Mouse (Mus musculus) bone marrow, adult 2 months (tissue): ENCODE results near the gene Olfr844. TPM values are rescaled to one million over a fixed set of nuclear protein-coding genes. Genes with fewer than 3 reads are reported as not detected.

Source experiments
- H3K27ac ChIP-seq: fragments of 200-500 bp; 2 replicates; pipeline ENCODE4 v1.5.1; 2012; ENCODE audit warnings: low read depth, mild to moderate bottlenecking, control low read depth, inconsistent platforms, low read length; ENCODE audit not compliant: control insufficient read depth, poor library complexity, insufficient read depth
- H3K4me1 ChIP-seq: fragments of 200-500 bp; 2 replicates; pipeline ENCODE4 v1.6.1; 2011; ENCODE audit warnings: low read length; ENCODE audit not compliant: control insufficient read depth, insufficient read depth
- H3K4me3 ChIP-seq: fragments of 200-500 bp; replicated peaks from 2 replicates; pipeline ENCODE3; 2011; ENCODE audit warnings: mild to moderate bottlenecking, low read depth, low read length, control low read depth; ENCODE audit not compliant: control insufficient read depth
- CTCF ChIP-seq: fragments of 200-500 bp; IDR thresholded peaks from 2 replicates; pipeline ENCODE4 v1.5.1; 2011; ENCODE audit warnings: low read length, control low read depth; ENCODE audit not compliant: control insufficient read depth, insufficient read depth
- POLR2A ChIP-seq: fragments of 200-500 bp; IDR thresholded peaks from 2 replicates; pipeline ENCODE4 v1.6.1; 2011; ENCODE audit warnings: low read depth, mild to moderate bottlenecking, control low read depth, low read length, borderline replicate concordance; ENCODE audit not compliant: control insufficient read depth
- WGBS: fragments of 180-500 bp; shearing (Covaris S2); methylation state at CpG from one replicate; pipeline ENCODE4 v1.1.7; 2018; 5-methylcytosine and 5-hydroxymethylcytosine counted together
- polyA plus RNA-seq: library from polyadenylated mRNA; stranded (reverse); fragments of >200 nt; gene quantifications from 2 replicates; pipeline ENCODE4 v1.2.4, GENCODE M21; 2011; ENCODE audit warnings: low replicate concordance; ENCODE audit not compliant: missing spikeins, insufficient read depth, insufficient read length

Gene Olfr844
- not detected in 2 replicates for polyA plus RNA-seq

GRCm38 (mm10) chr9:19316047-19316446 is at the start of gene Olfr844:
TSS of gene Olfr844 (plus strand) at chr9:19316347.
- Histone ChIP-seq H3K4me1 (no peaks in the 10 kb centered on the region), H3K27ac (no peak within 1 kb of the TSS), H3K4me3 (no peak within 1 kb of the TSS)
- TF ChIP-seq POLR2A (no peak), CTCF (no peak)

- no peak for TF ChIP-seq POLR2A
- no peak for TF ChIP-seq CTCF
- H3K27ac ChIP-seq, result no peak within 1 kb of the TSS
- no peaks in the 10 kb centered on the region for H3K4me1 ChIP-seq
- WGBS, result 64% methylated on average over 1 of the region's 1 CpGs
- no peak within 1 kb of the TSS for H3K4me3 ChIP-seq
These were observed 20.0 kb downstream of the Olfr844 start, which contains the start of gene Olfr845 for GRCm38 (mm10) chr9:19336157-19336556. TSS of gene Olfr845 (plus strand) at chr9:19336457.

- H3K27ac ChIP-seq, result no peak within 1 kb of the TSS
- whole genome bisulfite sequencing, result 33% methylated on average over 1 of the region's 1 CpGs
- H3K4me1 ChIP-seq, result no peaks in the 10 kb centered on the region
- TF ChIP-seq POLR2A (no peak), CTCF (no peak)
- H3K4me3 ChIP-seq, result no peak within 1 kb of the TSS
These were observed 47.8 kb downstream of the Olfr844 start, which contains the start of gene Olfr846 for GRCm38 (mm10) chr9:19363905-19364304. TSS of gene Olfr846 (minus strand) at chr9:19364005.

Other genes with a start within 250 kb of the Olfr844 start
- gene Olfr836, start 196.0 kb upstream of the Olfr844 start, polyA plus RNA-seq, result not detected in 2 replicates
- not detected in 2 replicates for gene Olfr837, start 180.0 kb upstream of the Olfr844 start, polyA plus RNA-seq
- not detected in 2 replicates for gene Olfr839-ps1, start 139.0 kb upstream of the Olfr844 start, polyA plus RNA-seq
- 0.32 TPM in 1 of 2 replicates, not detected in the other for gene Olfr843, start 64.4 kb upstream of the Olfr844 start, polyA plus RNA-seq
- gene Olfr845, start 20.1 kb downstream of the Olfr844 start, polyA plus RNA-seq, result not detected in 2 replicates
- gene Olfr846, start 47.7 kb downstream of the Olfr844 start, polyA plus RNA-seq, result not detected in 2 replicates
- not detected in 2 replicates for gene Olfr847, start 62.3 kb downstream of the Olfr844 start, polyA plus RNA-seq
- not detected in 2 replicates for gene Olfr849, start 123.9 kb downstream of the Olfr844 start, polyA plus RNA-seq
- not detected in 2 replicates for gene Olfr850, start 161.9 kb downstream of the Olfr844 start, polyA plus RNA-seq
- gene Olfr851, start 176.9 kb downstream of the Olfr844 start, polyA plus RNA-seq, result not detected in 2 replicates
- not detected in 2 replicates for gene Olfr853, start 224.7 kb downstream of the Olfr844 start, polyA plus RNA-seq